Mouse (Mus musculus): ENCODE results near the gene Dusp2. TPM values are rescaled to one million over a fixed set of nuclear protein-coding genes. Genes with fewer than 3 reads are reported as not detected.

Dusp2 gene
- polyA plus RNA-seq, 1 experiment from 2014 or later: 2.8 TPM

GRCm38 (mm10) chr2:127310246-127310645 is 25.7 kb upstream of the Dusp2 start:
- H3K4me3 ChIP-seq (replicated peaks): no peak overlapping the region
- ATAC-seq (ENCODE audit: low read depth) (no peak), DNase-seq (no peak)
- 25% methylated on average over 2 of the region's 2 CpGs for WGBS (ENCODE audit: insufficient replicate concordance)
- no peak overlapping the region for H3K9ac ChIP-seq
- no peaks in the 10 kb centered on the region for H3K27me3 ChIP-seq
- H3K4me2 ChIP-seq: no peak overlapping the region
- H3K36me3 ChIP-seq: no peaks in the 10 kb centered on the region
- H3K9me3 ChIP-seq (replicated peaks): no peaks in the 10 kb centered on the region
- H3K27ac ChIP-seq: no peak overlapping the region
- H3K4me1 ChIP-seq (replicated peaks): peaks cover 16% of the 10 kb centered on the region

GRCm38 (mm10) chr2:127310685-127311084 is 25.3 kb upstream of the Dusp2 start:
- DNase-seq (no peak), ATAC-seq (ENCODE audit: low read depth) (no peak)
- Histone ChIP-seq H3K4me2 (no peak overlapping the region), H3K36me3 (no peaks in the 10 kb centered on the region), H3K9me3 (replicated peaks) (no peaks in the 10 kb centered on the region), H3K4me1 (replicated peaks) (peaks cover 16% of the 10 kb centered on the region), H3K27ac (no peak overlapping the region), H3K4me3 (replicated peaks) (no peak overlapping the region), H3K9ac (no peak overlapping the region), H3K27me3 (no peaks in the 10 kb centered on the region)
- 71% methylated on average over 7 of the region's 7 CpGs for WGBS (ENCODE audit: insufficient replicate concordance)

- Histone ChIP-seq H3K4me1 (replicated peaks) (peaks cover 16% of the 10 kb centered on the region), H3K4me2 (no peak overlapping the region), H3K27me3 (no peaks in the 10 kb centered on the region), H3K4me3 (replicated peaks) (no peak overlapping the region), H3K9ac (no peak overlapping the region), H3K27ac (no peak overlapping the region), H3K36me3 (no peaks in the 10 kb centered on the region), H3K9me3 (replicated peaks) (no peaks in the 10 kb centered on the region)
- WGBS (ENCODE audit: insufficient replicate concordance): 63% methylated on average over 1 of the region's 1 CpGs
- DNase-seq: no peak
- no peak for ATAC-seq (ENCODE audit: low read depth)
Measured at GRCm38 (mm10) chr2:127311193-127311592, 24.8 kb upstream of the Dusp2 start.

- DNase-seq (no peak), ATAC-seq (ENCODE audit: low read depth) (no peak)
- no peak overlapping the region for H3K27ac ChIP-seq
- no peak overlapping the region for H3K4me2 ChIP-seq
- 85% methylated on average over 4 of the region's 4 CpGs for WGBS (ENCODE audit: insufficient replicate concordance)
- no peaks in the 10 kb centered on the region for H3K9me3 ChIP-seq (replicated peaks)
- H3K4me3 ChIP-seq (replicated peaks): no peak overlapping the region
- no peaks in the 10 kb centered on the region for H3K27me3 ChIP-seq
- peaks cover 12% of the 10 kb centered on the region for H3K4me1 ChIP-seq (replicated peaks)
- no peaks in the 10 kb centered on the region for H3K36me3 ChIP-seq
- no peak overlapping the region for H3K9ac ChIP-seq
Measured at GRCm38 (mm10) chr2:127312801-127313200, 23.2 kb upstream of the Dusp2 start.

- Histone ChIP-seq H3K4me2 (no peak overlapping the region), H3K36me3 (no peaks in the 10 kb centered on the region), H3K9me3 (replicated peaks) (no peaks in the 10 kb centered on the region), H3K4me1 (replicated peaks) (peaks cover 12% of the 10 kb centered on the region), H3K27me3 (no peaks in the 10 kb centered on the region), H3K27ac (peak overlapping the region; percentile 7; the same call in 1 of the 2 replicates), H3K9ac (no peak overlapping the region), H3K4me3 (replicated peaks) (no peak overlapping the region)
- 47% methylated on average over 4 of the region's 4 CpGs for WGBS (ENCODE audit: insufficient replicate concordance)
- DNase-seq (no peak), ATAC-seq (ENCODE audit: low read depth) (peak; percentile 39; the same call in 1 of the 2 replicates)
Measured at GRCm38 (mm10) chr2:127313878-127314277, 22.1 kb upstream of the Dusp2 start.

GRCm38 (mm10) chr2:127314467-127315154 is 21.3 kb upstream of the Dusp2 start:
- Histone ChIP-seq H3K9ac (no peak overlapping the region), H3K27me3 (no peaks in the 10 kb centered on the region), H3K4me2 (no peak overlapping the region), H3K36me3 (no peaks in the 10 kb centered on the region), H3K9me3 (replicated peaks) (no peaks in the 10 kb centered on the region), H3K4me3 (replicated peaks) (no peak overlapping the region), H3K4me1 (replicated peaks) (peaks cover 12% of the 10 kb centered on the region), H3K27ac (peak overlapping the region; percentile 7; the same call in 1 of the 2 replicates)
- ATAC-seq (ENCODE audit: low read depth): no peak
- no peak for DNase-seq
- 28% methylated on average over 6 of the region's 6 CpGs for WGBS (ENCODE audit: insufficient replicate concordance)

- 80% methylated on average over 1 of the region's 1 CpGs for WGBS (ENCODE audit: insufficient replicate concordance)
- DNase-seq (no peak), ATAC-seq (ENCODE audit: low read depth) (no peak)
- Histone ChIP-seq H3K9me3 (replicated peaks) (no peaks in the 10 kb centered on the region), H3K4me2 (no peak overlapping the region), H3K36me3 (no peaks in the 10 kb centered on the region), H3K27ac (no peak overlapping the region), H3K9ac (no peak overlapping the region), H3K4me1 (replicated peaks) (peaks cover 9% of the 10 kb centered on the region), H3K4me3 (replicated peaks) (no peak overlapping the region), H3K27me3 (no peaks in the 10 kb centered on the region)
Measured at GRCm38 (mm10) chr2:127315155-127315470, 20.8 kb upstream of the Dusp2 start.

GRCm38 (mm10) chr2:127316431-127316830 is 19.5 kb upstream of the Dusp2 start:
- ATAC-seq (ENCODE audit: low read depth): no peak
- Histone ChIP-seq H3K36me3 (no peaks in the 10 kb centered on the region), H3K4me3 (replicated peaks) (no peak overlapping the region), H3K4me1 (replicated peaks) (peaks cover 7% of the 10 kb centered on the region), H3K27me3 (no peaks in the 10 kb centered on the region), H3K4me2 (no peak overlapping the region), H3K9me3 (replicated peaks) (no peaks in the 10 kb centered on the region), H3K9ac (no peak overlapping the region), H3K27ac (no peak overlapping the region)
- DNase-seq: no peak
- WGBS (ENCODE audit: insufficient replicate concordance): 65% methylated on average over 5 of the region's 5 CpGs

- ATAC-seq (ENCODE audit: low read depth): no peak
- H3K4me1 ChIP-seq (replicated peaks): peaks cover 7% of the 10 kb centered on the region
- 51% methylated on average over 4 of the region's 4 CpGs for WGBS (ENCODE audit: insufficient replicate concordance)
- H3K27me3 ChIP-seq: no peaks in the 10 kb centered on the region
- no peak overlapping the region for H3K4me2 ChIP-seq
- no peak overlapping the region for H3K4me3 ChIP-seq (replicated peaks)
- H3K9ac ChIP-seq: no peak overlapping the region
- no peaks in the 10 kb centered on the region for H3K9me3 ChIP-seq (replicated peaks)
- no peak for DNase-seq
- no peak overlapping the region for H3K27ac ChIP-seq
- no peaks in the 10 kb centered on the region for H3K36me3 ChIP-seq
Measured at GRCm38 (mm10) chr2:127318136-127318535, 17.8 kb upstream of the Dusp2 start.

GRCm38 (mm10) chr2:127319071-127319470 is 16.9 kb upstream of the Dusp2 start:
- H3K4me1 ChIP-seq (replicated peaks): peaks cover 10% of the 10 kb centered on the region
- WGBS (ENCODE audit: insufficient replicate concordance): 30% methylated on average over 4 of the region's 4 CpGs
- H3K27ac ChIP-seq: no peak overlapping the region
- ATAC-seq (ENCODE audit: low read depth): no peak
- no peaks in the 10 kb centered on the region for H3K9me3 ChIP-seq (replicated peaks)
- no peak overlapping the region for H3K4me3 ChIP-seq (replicated peaks)
- no peaks in the 10 kb centered on the region for H3K27me3 ChIP-seq
- no peak for DNase-seq
- no peak overlapping the region for H3K9ac ChIP-seq
- H3K36me3 ChIP-seq: no peaks in the 10 kb centered on the region
- H3K4me2 ChIP-seq: no peak overlapping the region

GRCm38 (mm10) chr2:127322671-127323285 is 13.2 kb upstream of the Dusp2 start:
- DNase-seq (no peak), ATAC-seq (ENCODE audit: low read depth) (no peak)

GRCm38 (mm10) chr2:127323667-127324066 is 12.3 kb upstream of the Dusp2 start:
- Histone ChIP-seq H3K9me3 (replicated peaks) (no peaks in the 10 kb centered on the region), H3K9ac (no peak overlapping the region), H3K4me1 (replicated peaks) (peaks cover 16% of the 10 kb centered on the region), H3K36me3 (no peaks in the 10 kb centered on the region), H3K4me2 (no peak overlapping the region), H3K27me3 (no peaks in the 10 kb centered on the region), H3K27ac (no peak overlapping the region), H3K4me3 (replicated peaks) (no peak overlapping the region)
- ATAC-seq (ENCODE audit: low read depth) (no peak), DNase-seq (no peak)
- WGBS (ENCODE audit: insufficient replicate concordance): 59% methylated on average over 1 of the region's 1 CpGs

More at GRCm38 (mm10) chr2:127322671-127323285, 13.2 kb upstream of the Dusp2 start:
- Histone ChIP-seq H3K4me2 (no peak overlapping the region), H3K27ac (no peak overlapping the region), H3K4me3 (replicated peaks) (no peak overlapping the region), H3K36me3 (no peaks in the 10 kb centered on the region), H3K9me3 (replicated peaks) (no peaks in the 10 kb centered on the region), H3K27me3 (no peaks in the 10 kb centered on the region), H3K4me1 (replicated peaks) (peaks cover 7% of the 10 kb centered on the region; the same call in 1 of the 2 replicates), H3K9ac (no peak overlapping the region)
- 44% methylated on average over 6 of the region's 6 CpGs for WGBS (ENCODE audit: insufficient replicate concordance)
